In the genomic region with DNA sequence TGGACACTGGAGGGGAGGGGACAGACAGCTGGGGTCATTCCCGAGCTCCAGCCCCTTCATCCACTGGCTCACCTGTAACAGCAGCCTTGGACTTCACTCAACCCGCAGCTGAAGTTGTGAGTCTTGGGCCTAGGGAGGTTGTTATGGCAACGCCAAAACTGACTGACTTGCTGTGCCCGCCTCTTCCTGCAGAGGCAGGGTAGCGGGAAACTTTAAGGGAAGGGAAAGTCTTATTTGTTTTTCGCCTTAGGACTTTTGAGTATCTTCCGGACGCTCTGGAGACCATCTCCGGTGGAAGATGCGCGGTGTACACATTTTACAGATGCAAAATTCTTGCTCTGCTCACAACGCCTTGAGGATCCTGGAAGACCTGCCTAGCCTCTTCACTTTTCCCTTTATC, we compare ENCODE assay signal across 8 mouse cellular contexts. TPM values are rescaled to one million over a fixed set of nuclear protein-coding genes. Genes with fewer than 3 reads are reported as not detected.
DNase-seq lines count a peak whose midpoint lies in the region; ATAC-seq lines count a peak whose summit lies in the region.

No protein-coding gene starts in this region.

- H3K4me3 ChIP-seq in forebrain, embryonic 10.5 days: peak overlapping the region; percentile 50
- H3K4me3 ChIP-seq in intestine, embryonic 14.5 days (ENCODE audit: low read depth, low read length): peak overlapping the region; percentile 16
- H3K4me3 ChIP-seq in stomach, embryonic 15.5 days (replicated peaks): peak overlapping the region; percentile 14; the same call in 1 of the 2 replicates

- H3K9me3 ChIP-seq in forebrain, embryonic 10.5 days: no peaks in the 10 kb centered on the region
- H3K9me3 ChIP-seq in intestine, embryonic 14.5 days (ENCODE audit: control insufficient read depth, low read length): no peaks in the 10 kb centered on the region
- H3K9me3 ChIP-seq in stomach, embryonic 15.5 days: no peaks in the 10 kb centered on the region

- peak overlapping the region; percentile 29; the same call in 1 of the 2 replicates for H3K9ac ChIP-seq in intestine, embryonic 14.5 days (ENCODE audit: low read length)
- no peak overlapping the region for H3K9ac ChIP-seq in stomach, embryonic 15.5 days

- no peaks in the 10 kb centered on the region for H3K36me3 ChIP-seq in forebrain, embryonic 10.5 days (replicated peaks)
- no peaks in the 10 kb centered on the region for H3K36me3 ChIP-seq in intestine, embryonic 14.5 days (ENCODE audit: control insufficient read depth, insufficient read depth, low read length)
- H3K36me3 ChIP-seq in stomach, embryonic 15.5 days: no peaks in the 10 kb centered on the region

- no peak for ATAC-seq in intestine, embryonic 14.5 days (replicated peaks; ENCODE audit: low FRiP score, low TSS enrichment, low read depth)
- no peak for ATAC-seq in stomach, embryonic 15.5 days (ENCODE audit: insufficient read depth, low FRiP score, low read depth)

- peaks cover 21% of the 10 kb centered on the region for H3K4me1 ChIP-seq in forebrain, embryonic 10.5 days
- H3K4me1 ChIP-seq in intestine, embryonic 14.5 days (replicated peaks; ENCODE audit: control insufficient read depth, insufficient read depth, low read length): peaks cover 8% of the 10 kb centered on the region
- peaks cover 8% of the 10 kb centered on the region for H3K4me1 ChIP-seq in stomach, embryonic 15.5 days

- H3K27ac ChIP-seq in forebrain, embryonic 10.5 days: peak overlapping the region; percentile 86
- H3K27ac ChIP-seq in intestine, embryonic 14.5 days (ENCODE audit: low read depth): no peak overlapping the region; the same call in 1 of the 2 replicates
- H3K27ac ChIP-seq in stomach, embryonic 15.5 days: no peak overlapping the region

- peak overlapping the region; percentile 51 for H3K4me2 ChIP-seq in intestine, embryonic 14.5 days (ENCODE audit: low read length)
- H3K4me2 ChIP-seq in stomach, embryonic 15.5 days: peak overlapping the region; percentile 48

- H3K27me3 ChIP-seq in forebrain, embryonic 10.5 days (ENCODE audit: poor library complexity, severe bottlenecking): no peaks in the 10 kb centered on the region
- no peaks in the 10 kb centered on the region for H3K27me3 ChIP-seq in intestine, embryonic 14.5 days (replicated peaks; ENCODE audit: control insufficient read depth, insufficient read depth, low read length)
- H3K27me3 ChIP-seq in stomach, embryonic 15.5 days (replicated peaks): no peaks in the 10 kb centered on the region

- whole genome bisulfite sequencing in forebrain, embryonic 10.5 days: 6% methylated on average over 12 of the region's 12 CpGs
- 3% methylated on average over 12 of the region's 12 CpGs for WGBS in intestine, embryonic 14.5 days
- 5% methylated on average over 12 of the region's 12 CpGs for WGBS in stomach, embryonic 15.5 days

- peak; percentile 73 for DNase-seq in A20 (ENCODE audit: low read depth, low spot score)
- peak; percentile 82 for DNase-seq in CD4-positive, CD25-positive, alpha-beta regulatory T cell, adult 2 months (ENCODE audit: low read depth, low spot score)
- DNase-seq in forebrain, embryonic 10.5 days (ENCODE audit: extremely low spot score, low spot score): peak; percentile 65
- no peak for DNase-seq in intestine, embryonic 14.5 days (ENCODE audit: low spot score)
- DNase-seq in lung, postnatal 14 days: peak; percentile 28
- DNase-seq in gastrocnemius, postnatal 10 days: no peak
- no peak for DNase-seq in spleen, postnatal 14 days (ENCODE audit: low spot score in 2 of 2)

RNA-seq across cellular contexts. Expression of a gene that starts 2.5 kb away (rescaled TPM):
- 0.26 and 0.33 TPM in 2 replicates for polyA plus RNA-seq in forebrain, embryonic 10.5 days (2016; fragmentation: Nextera tagmentation; extraction: Ambion mirVana)
- polyA plus RNA-seq in intestine, embryonic 14.5 days (2014; fragmentation: Nextera tagmentation; extraction: Ambion mirVana): 0.54 and 1.5 TPM in 2 replicates
- polyA plus RNA-seq in stomach, embryonic 15.5 days (2015; fragmentation: Nextera tagmentation; extraction: Ambion mirVana): 0.54 TPM in 1 of 2 replicates, not detected in the other
- not detected for total RNA-seq in gastrocnemius, postnatal 10 days (2021)

RNA-seq across cellular contexts. Expression of a gene that starts 18.9 kb away (rescaled TPM):
- polyA plus RNA-seq in forebrain, embryonic 10.5 days (2016; fragmentation: Nextera tagmentation; extraction: Ambion mirVana): 8.3 and 10.4 TPM in 2 replicates
- 8.9 and 10.0 TPM in 2 replicates for polyA plus RNA-seq in intestine, embryonic 14.5 days (2014; fragmentation: Nextera tagmentation; extraction: Ambion mirVana)
- polyA plus RNA-seq in stomach, embryonic 15.5 days (2015; fragmentation: Nextera tagmentation; extraction: Ambion mirVana): 12.9 and 14.2 TPM in 2 replicates
- 10 to 100 TPM; 16.3 to 16.9 TPM for total RNA-seq in gastrocnemius, postnatal 10 days (2021)

RNA-seq across cellular contexts. Expression of a gene that starts 34.4 kb away (rescaled TPM):
- 6.9 and 7.9 TPM in 2 replicates for polyA plus RNA-seq in forebrain, embryonic 10.5 days (2016; fragmentation: Nextera tagmentation; extraction: Ambion mirVana)
- 15.6 and 17.7 TPM in 2 replicates for polyA plus RNA-seq in intestine, embryonic 14.5 days (2014; fragmentation: Nextera tagmentation; extraction: Ambion mirVana)
- polyA plus RNA-seq in stomach, embryonic 15.5 days (2015; fragmentation: Nextera tagmentation; extraction: Ambion mirVana): 20.0 and 20.3 TPM in 2 replicates
- total RNA-seq in gastrocnemius, postnatal 10 days (2021): 10 to 100 TPM; 43.8 to 45.4 TPM

RNA-seq across cellular contexts. Expression of a gene that starts 59.6 kb away (rescaled TPM):
- polyA plus RNA-seq in forebrain, embryonic 10.5 days (2016; fragmentation: Nextera tagmentation; extraction: Ambion mirVana): 83.3 and 83.4 TPM in 2 replicates
- polyA plus RNA-seq in intestine, embryonic 14.5 days (2014; fragmentation: Nextera tagmentation; extraction: Ambion mirVana): 31.7 and 37.4 TPM in 2 replicates
- 29.6 and 31.7 TPM in 2 replicates for polyA plus RNA-seq in stomach, embryonic 15.5 days (2015; fragmentation: Nextera tagmentation; extraction: Ambion mirVana)
- total RNA-seq in gastrocnemius, postnatal 10 days (2021): 10 to 100 TPM; 18.4 to 23.8 TPM

Comparison
In these comparisons a context has a peak if more than half of its experiments do, and no peak if none do; other contexts are left out.
1. DNase-seq: peak in A20 (single experiment), CD4-positive, CD25-positive, alpha-beta regulatory T cell, adult 2 months (single experiment), forebrain, embryonic 10.5 days (single experiment) and lung, postnatal 14 days (single experiment); none in intestine, embryonic 14.5 days (single experiment), gastrocnemius, postnatal 10 days (single experiment) and spleen, postnatal 14 days (0 of 2).
2. Peak in every context shown above with its lines, with median percentiles within 50 percentile points of each other: H3K4me3 ChIP-seq.